Mouse (Mus musculus) neutrophil, adult 65 days (primary cell): ENCODE data around the gene Osbp. TPM values are rescaled to one million over a fixed set of nuclear protein-coding genes. Genes with fewer than 3 reads are reported as not detected.

Experiments
- total RNA-seq: library from RNA; stranded (reverse); gene quantifications from 2 replicates; pipeline ENCODE4 v1.2.4, GENCODE M21; 2023

The Osbp gene
- 33.5 and 40.1 TPM in 2 replicates for total RNA-seq

GRCm38 (mm10) chr19:11965023-11965942, at the start of gene Osbp:
Gene Osbp (plus strand): TSS chr19:11965941.

GRCm38 (mm10) chr19:12041217-12041616, 75.5 kb downstream of the Osbp start, which contains the start of gene Olfr1423:
Gene Olfr1423 (minus strand): TSS chr19:12041317.

Other genes with a start within 250 kb of the Osbp start
- not detected in 2 replicates for gene Gif, start 218.4 kb upstream of the Osbp start, total RNA-seq
- 11.7 and 13.1 TPM in 2 replicates for gene Mrpl16, start 195.6 kb upstream of the Osbp start, total RNA-seq
- 15.4 and 20.5 TPM in 2 replicates for gene Stx3, start 146.5 kb upstream of the Osbp start, total RNA-seq
- not detected in 2 replicates for gene Olfr1417, start 126.7 kb upstream of the Osbp start, total RNA-seq
- not detected in 2 replicates for gene Olfr1418, start 104.9 kb upstream of the Osbp start, total RNA-seq
- not detected in 2 replicates for gene Olfr1419, start 90.8 kb upstream of the Osbp start, total RNA-seq
- not detected in 2 replicates for gene Olfr1420, start 79.4 kb upstream of the Osbp start, total RNA-seq
- 34.1 and 46.7 TPM in 2 replicates for gene Patl1, start 53.5 kb upstream of the Osbp start, total RNA-seq
- not detected in 2 replicates for gene Olfr1423, start 75.4 kb downstream of the Osbp start, total RNA-seq
- not detected in 2 replicates for gene Olfr1424, start 96.7 kb downstream of the Osbp start, total RNA-seq
- gene Olfr1425, start 111.8 kb downstream of the Osbp start, total RNA-seq, result not detected in 2 replicates
- not detected in 2 replicates for gene Olfr1426, start 126.1 kb downstream of the Osbp start, total RNA-seq
- not detected in 2 replicates for gene Olfr1427, start 137.4 kb downstream of the Osbp start, total RNA-seq
- gene Olfr1428, start 150.0 kb downstream of the Osbp start, total RNA-seq, result not detected in 2 replicates
- not detected in 2 replicates for gene Olfr76, start 157.3 kb downstream of the Osbp start, total RNA-seq
- not detected in 2 replicates for gene Olfr1555-ps1, start 204.2 kb downstream of the Osbp start, total RNA-seq
- gene Olfr1431, start 234.7 kb downstream of the Osbp start, total RNA-seq, result not detected in 2 replicates